Mouse (Mus musculus): ENCODE measurements around the gene Pax6.

The Pax6 gene

DNA sequence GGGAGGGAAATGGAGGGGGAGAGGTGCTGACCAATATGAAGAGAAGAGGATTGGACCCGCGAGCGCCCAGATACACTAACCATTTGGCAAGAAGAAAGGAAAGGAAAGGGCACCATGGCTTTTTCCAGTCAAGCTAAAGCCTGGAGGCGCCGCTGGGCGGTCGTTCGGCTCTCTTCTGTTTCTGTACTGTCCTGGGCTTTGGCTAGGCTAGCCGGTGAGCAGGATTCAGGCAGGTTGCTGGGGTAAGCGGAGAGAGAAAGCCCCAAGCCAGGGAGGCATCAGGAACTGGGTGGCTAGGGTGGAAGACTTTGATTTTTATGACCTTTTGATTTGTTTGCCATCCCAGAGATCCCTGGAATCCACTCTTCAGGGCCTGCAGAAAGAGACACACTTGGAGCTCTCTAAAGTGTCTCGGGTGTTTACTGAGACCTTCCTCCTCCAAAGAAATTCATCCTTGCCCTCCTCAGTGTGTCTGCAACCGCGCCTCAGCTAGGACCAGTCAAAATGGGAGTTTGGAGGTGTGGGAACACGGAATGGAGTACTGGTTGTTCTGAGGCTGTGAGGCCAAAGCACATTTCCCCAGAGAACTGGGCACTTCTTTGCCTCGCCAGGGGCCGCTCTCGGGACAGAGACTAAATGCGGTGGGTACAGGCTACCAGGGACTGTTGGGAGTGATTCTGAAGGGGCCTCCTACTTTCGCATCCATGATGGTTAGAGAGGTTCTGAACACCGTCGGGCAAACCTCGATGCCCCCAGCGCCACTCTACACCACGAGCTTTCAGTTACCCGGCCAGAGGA, 3.3 kb downstream of the Pax6 start:
- DNase-seq (ENCODE audit: low spot score): no peak

DNA sequence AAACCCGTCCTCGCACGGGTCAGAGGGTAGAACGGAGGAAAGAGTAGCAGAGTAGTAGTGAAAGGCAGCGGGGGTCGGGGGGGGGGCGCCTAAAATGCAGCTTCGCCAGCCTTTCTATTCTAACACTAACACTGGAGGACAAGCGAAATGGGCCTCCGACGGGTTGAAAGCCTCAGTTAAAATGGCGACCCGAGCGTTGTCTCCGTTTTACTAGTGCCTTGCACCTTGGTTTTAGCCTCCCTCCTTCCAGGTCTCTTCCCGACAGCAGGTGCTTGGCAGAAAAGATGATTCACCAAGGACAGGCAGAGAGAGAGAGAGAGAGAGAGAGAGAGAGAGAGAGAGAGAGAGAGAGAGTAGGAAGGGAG, 3.9 kb downstream of the Pax6 start:
- DNase-seq (ENCODE audit: low spot score): no peak

DNA sequence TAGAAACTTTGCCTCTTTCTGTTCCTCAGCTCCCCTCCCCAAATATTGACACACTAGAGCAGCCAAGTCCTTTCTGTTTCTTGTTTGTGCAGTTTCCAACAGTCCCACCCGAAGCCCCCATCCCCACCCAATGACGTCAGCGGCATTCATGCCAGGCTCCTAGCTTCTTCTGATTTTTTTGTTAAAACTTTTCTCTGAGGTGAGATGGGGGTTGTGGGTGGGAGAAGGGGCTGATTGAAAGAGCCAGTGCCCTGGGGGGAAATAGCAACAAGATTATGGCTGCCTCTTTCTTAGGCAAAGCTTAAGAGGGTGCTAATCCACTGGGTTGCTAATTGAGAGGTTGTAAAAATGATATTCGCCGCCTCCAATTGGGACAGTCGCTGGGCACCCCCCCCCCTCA, 4.4 kb downstream of the Pax6 start:
- no peak for DNase-seq (ENCODE audit: low spot score)

DNA sequence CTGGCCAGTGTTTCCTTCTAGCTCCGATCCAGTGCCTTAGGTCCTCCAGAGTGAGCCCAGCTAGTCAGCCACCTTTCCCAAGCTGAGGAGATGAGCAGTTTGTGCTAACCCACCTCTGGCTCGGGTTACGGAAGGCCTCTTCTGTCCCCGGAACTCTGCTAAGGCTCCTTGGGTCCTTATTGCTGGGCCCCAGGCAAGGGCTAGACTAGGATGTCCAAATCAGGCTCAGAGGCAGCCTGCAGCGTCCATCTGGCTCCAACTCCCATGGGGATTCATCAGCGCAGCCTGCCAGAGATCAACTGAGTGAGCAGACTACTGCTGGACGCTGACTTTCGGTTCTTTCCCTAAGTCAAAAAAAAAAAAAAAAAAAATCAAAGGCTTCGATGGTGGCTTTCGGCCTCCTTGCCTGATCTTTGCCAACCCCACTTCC, 4.9 kb downstream of the Pax6 start:
- DNase-seq (ENCODE audit: low spot score): no peak

DNA sequence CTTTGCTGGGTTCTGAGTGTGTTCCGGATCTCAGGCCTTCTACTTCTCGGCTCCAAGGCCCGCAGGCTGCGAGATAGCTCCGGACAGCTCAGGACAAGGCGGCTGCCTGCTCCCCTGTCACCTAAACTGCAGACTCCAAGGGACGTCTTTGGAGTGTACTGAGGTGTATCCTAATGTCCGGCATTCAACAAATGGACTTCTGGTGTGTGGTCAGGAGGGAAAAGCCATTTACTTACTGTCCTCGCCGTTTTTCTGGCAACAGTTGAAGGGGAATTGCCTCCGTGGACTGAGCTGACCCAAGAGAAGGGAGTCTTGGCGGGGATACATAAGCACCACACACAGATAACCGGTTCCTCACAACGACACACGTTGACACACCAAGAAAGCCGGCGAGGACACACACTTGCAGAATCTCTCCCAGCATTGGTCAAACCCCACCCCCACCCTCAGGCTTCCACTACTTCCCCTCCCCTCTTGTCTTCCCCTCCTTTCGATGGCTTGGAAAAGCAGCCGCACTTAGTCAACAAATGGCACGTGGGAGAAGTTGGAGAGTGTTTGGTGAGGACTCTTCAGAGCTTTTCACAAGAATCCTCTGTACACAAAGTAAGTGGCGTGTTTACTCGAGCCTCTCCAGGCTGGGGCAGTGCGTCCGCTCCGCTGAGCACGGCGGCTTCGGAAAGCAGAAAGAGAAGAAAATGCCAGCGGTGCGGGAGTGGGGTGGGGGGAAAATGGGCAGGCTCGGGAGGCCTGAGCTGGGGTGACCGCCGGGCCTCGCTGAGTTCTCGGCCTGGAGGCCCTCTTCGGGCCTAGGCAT, 5.6 kb downstream of the Pax6 start:
- DNase-seq (ENCODE audit: low spot score): no peak

DNA sequence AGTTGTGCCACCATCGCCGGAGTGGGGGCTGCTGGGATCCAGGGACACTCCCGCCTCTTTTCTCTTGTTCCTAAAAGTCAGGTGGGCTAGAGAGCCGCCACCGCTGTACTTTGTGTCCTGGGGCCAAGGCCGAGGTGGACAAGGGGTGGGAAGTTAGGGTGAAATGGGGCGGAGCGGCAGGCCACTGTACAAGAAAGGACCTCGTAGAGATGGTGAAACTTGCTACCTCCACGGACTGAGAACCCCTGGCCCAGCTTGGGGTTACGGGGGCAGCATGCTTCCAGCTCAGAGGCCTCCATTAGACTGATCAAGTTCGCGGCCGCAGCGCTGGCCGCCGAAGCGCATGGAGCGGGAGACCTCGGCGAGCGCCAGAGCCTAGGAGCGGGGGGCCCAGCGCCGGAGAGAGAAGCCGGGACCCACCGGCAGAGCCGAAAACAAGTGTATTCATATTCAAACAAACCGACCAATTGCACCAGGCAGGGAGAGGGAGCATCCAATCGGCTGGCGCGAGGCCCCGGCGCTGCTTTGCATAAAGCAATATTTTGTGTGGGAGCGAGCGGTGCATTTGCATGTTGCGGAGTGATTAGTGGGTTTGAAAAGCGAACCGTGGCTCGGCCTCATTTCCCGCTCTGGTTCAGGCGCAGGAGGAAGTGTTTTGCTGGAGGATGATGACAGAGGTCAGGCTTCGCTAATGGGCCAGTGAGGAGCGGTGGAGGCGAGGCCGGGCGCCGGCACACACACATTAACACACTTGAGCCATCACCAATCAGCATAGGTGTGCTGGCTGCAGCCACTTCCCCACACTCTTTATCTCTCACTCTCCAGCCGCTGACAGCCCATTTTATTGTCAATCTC, 6.4 kb downstream of the Pax6 start:
- DNase-seq (ENCODE audit: low spot score): no peak

DNA sequence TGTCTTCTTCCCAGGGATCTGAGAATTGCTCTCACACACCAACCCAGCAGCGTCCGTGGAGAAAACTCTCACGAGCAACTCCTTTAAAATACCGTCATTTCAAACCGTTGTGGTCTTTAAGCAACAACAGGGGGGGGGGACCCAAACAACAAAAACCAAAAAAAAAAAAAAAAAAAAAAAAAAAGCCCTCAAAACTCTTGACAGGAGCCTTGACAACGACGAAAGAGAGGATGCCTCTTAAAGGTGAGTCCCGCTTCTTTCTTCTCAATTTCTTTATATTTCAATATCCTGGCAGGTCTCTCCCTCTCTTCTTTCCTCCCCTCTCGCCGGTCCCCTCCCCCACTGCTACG, 7.0 kb downstream of the Pax6 start:
- DNase-seq (ENCODE audit: low spot score): no peak

DNA sequence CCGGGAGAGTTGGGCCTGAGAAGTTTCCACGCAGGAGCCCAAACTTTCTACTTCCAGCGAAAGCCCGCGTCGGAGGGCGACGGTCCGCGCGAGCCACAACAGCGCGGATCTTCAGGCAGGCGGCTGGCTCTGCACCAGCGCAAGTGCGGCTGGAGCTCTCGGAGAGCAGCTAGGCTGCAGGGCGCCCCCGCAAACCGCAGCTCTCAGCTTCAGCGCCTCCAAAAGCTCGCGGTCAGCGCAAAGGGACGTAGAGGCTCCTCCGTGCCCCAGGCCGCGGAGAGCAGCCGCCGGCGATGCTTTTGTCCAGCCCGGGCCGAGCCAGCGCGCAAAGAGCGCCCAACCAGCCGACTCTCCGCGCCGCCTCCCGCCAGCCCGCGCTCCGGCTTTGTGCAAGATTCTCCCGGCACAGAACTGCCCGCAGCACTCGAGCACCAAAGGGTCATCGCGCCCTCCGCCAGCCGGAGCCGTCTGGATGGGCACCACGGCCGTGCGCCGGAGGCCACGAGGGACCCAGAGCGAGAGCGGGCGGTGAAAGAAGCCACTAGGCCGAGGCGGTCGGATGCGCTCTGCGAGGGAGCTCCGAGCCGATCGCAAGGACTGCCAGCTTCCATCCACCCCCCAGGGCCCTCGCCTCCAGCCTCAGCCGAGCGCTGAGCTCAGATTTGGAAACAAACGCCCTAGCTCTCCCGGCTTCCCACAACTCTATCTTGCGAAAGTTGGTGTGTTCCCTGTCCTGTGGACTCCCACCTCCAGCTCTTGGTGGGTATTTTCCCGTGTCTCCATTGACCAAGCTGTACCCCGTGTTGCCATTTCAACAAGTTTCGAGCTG, 7.6 kb downstream of the Pax6 start:
- DNase-seq (ENCODE audit: low spot score): no peak

DNA sequence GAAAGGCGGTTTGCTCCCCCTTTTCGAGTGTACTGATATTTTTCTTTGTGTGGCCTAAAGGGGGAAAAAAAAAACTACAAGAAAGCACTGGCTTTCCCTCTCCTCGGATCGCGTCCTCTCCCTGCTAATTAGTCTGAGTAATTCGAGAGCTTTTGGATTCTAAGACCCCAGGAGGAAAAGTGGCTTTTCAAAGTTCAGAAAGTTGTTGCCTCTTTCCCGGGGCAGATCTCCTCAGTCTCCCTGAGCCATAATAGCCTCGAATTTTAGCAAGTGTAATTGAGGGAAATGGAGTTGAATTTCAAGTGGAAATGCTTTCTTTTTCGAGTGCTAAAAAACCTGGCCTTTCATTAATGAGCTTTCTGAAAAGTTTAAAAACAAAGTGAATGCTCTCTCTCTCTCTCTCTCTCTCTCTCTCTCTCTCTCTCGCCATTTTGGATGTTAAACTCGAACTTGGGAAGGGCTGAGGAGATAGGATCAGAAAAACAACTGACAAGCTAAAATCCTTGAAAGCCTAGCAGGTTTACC, 8.3 kb downstream of the Pax6 start:
- no peak for DNase-seq (ENCODE audit: low spot score)

DNA sequence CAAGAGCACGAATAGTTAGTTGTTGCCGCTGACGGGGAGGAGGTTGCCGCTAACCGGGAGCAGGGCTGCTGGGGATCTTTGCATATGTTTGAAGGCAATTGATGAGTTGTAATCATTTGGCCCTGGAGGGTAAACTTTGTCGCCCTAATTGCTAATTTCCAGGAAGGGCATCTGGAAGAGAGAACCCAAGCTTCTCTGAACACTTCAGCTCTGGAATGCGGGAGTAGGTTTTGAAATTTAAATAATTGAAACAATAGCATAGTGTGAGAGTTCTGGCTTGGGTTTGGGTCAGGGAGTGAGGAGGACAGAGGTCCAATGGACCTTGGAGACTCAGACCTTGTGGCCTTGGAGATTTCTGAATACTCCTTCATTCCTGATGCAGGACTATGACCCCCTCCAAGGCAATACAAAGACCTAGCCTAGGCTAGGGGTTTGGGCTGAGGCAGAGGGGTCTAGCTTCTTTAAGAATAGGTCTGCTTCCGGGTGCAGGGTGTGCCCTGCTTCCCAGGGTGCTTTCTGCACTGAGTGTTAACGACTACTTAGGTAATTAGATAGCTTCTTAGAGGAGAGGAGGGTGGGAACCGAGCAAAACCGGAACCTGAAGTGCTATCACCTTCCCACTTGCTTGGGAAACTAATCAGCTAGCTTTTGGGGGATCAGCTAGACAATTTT, 8.9 kb downstream of the Pax6 start:
- no peak for DNase-seq (ENCODE audit: low spot score)

DNA sequence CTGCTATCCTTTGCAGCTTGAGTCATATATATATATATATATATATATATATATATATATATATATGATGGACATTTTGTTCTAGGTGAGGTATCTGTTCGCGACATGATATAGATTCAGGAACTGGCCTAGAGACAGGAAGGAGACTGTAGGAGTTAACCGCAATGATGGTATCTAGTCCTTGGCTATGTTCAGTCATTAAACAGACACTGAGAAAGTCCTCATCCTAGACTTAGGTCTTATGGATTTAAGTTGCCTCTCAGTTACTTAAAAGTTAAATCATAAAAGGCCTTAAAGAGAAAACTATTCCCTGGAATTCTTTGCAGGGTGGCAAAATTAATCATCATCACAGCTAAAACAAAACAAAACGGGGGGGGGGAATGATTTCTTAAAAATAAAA, 9.6 kb downstream of the Pax6 start:
- no peak for DNase-seq (ENCODE audit: low spot score)

DNA sequence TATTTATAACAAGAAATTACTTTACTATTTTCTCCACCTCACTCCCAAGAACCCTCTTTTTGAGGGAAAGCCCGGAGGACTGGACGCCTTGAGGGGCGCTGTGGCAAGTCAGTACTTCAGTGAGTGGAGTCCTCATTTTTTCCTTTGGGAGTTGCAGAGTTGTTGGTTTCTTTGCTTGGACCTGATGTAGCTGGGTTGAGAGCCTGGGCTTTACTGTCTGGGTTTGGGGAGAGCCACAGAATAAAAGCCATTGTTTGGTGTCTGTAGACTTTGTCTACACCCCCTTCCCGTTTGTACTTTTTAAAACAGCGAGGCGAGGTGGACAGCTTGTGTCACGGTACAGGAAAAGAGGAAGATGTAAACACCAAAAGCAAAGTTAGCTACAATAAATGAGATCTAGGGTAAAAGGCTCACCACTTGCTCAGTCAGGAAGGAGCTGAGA, 10.2 kb downstream of the Pax6 start:
- DNase-seq (ENCODE audit: low spot score): no peak

DNA sequence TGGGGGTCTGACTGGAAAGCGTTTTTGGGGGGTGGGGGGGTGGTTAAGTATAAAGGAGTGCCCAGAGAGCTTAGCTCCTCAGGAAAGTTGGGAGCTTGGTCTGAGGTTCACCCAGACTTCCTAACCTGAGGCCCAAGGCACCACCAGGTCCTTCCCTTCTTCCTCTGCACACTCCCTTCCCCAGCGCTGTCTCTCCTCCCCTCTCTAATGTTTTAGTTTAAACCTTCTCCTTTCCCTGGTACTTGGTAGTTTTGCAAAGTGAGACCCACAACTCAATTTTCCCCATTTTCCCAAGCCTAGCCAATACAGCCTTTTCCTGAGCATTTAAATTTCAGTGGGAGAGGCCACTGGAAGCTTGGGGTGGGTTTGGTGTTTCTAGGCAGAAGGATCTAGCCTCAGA, 10.6 kb downstream of the Pax6 start:
- no peak for DNase-seq (ENCODE audit: low spot score)

DNA sequence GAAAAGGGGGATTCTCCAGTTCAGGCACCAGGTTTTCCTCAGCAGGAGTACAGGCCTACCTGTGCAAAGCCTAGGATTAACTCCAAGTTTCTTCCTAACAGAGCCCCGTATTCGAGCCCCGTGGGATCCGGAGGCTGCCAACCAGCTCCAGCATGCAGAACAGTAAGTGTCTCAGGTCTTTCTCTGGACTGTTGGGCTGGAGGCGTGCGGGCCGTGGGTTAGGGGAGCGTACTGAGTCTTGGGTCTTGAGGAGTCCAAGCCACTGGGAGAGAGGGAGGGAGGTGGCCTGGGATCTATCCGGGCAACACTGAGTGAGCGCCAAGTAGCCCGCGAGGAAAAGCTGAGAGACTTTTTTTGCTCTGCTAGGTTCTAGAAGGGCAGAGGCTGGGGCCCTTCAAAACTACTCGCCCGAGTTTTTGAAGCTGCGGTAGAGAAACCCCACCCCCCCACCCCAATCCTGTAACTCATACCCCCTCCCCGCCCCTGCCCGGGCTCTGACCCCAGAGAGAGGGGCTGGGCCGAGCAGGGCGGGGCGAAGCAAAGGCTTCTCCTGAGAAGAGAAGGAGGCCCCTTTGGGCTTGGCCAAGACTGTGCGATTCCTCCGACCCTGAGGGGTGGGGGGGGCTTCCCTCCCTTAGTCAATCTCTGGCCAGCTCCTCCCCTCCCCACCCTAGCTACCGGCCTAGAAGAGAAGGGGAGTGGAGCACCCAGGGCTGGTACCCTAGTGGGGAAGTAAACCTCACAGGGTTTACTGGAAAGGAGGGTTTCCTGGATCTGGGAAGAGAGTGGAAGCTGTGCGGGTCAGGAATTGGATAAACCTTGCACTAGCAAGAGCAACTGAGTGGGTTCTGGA, 11.7 kb downstream of the Pax6 start:
- no peak for DNase-seq (ENCODE audit: low spot score)

DNA sequence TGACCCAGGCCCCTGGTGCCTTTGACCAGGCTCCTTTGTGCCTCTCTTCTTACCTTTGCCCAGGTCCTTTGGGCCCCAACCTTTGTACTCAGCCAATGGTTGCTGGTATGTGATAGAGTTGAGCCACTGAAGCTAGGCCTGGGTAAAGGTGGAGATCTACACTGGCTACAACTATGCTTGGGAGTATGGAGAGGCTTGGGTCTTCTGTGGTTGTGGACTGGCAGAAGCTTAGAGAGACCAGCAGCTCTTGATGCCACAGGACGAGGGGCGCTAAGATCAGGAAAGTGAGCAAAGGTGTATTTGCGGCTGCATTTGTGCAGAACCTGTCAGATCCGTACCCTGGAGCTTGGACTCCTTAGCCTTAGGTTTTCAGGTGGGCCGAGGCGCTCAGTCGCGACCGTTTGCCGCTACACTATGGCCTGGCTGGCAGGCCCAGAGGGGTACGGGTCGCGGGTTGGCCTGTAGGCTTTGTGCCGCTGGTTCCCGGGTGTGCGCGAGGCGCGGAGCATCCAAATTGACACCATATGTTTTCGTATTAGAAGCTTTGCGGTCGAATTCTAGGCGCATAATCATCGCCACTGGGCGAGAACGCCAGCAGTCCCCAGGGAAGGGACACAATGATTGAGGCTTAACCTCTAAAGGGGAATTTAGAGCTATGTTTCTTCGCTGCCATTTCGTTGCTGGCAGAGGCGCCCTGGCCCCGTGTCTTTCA, 12.5 kb downstream of the Pax6 start:
- no peak for DNase-seq (ENCODE audit: low spot score)

DNA sequence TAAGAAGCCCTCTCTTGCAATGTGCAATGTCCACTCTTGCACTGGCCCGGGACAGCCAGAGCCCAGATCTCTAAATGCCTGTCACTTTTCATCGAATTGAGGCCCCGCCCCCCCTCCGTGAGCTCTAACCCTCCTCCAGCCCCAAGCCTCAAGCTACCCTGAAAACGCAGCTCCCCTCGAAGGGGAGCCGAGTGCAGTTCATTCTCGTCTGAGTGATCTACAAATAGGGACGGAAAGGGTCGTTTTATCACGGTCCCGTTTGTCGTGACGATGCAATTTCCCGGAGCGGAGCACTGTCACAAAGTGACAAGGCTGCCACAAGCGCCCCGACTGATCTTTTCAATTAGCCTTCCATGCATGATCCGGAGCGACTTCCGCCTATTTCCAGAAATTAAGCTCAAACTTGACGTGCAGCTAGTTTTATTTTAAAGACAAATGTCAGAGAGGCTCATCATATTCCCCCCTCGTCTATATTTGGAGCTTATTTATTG, 13.4 kb downstream of the Pax6 start:
- no peak for DNase-seq (ENCODE audit: low spot score)

DNA sequence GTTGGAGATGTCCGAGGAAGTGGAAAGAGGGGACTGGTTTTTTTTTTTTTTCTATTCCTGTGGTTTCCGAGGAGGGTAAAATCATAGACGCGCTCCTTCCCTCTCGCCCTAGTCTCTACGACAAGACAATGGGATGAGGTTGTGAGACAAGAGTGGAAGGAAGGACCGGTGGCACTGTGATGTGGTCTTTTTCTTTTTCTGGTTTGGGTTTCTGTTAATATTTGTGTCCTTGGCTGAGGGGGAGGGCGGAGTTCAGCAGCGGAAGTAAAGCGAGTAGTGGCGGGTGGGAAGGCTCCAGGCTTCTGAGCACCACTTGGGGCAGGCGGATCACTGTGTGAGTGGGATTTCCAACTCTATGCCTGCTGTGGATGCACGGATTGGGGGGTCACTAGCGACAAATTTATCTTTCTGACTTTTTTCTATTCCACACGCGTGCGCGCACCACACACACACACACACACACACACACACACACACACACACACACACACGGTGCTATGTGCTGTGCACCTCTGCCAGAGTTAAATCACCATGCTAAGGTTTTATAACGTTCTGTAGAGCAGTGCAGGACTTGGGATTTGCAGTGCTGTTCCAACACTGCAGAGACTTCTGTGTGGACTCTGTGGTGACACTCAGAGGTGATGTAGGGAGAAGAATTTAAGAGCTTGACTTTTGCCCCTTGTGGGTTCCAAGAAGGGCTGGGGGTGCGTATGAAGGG, 14.1 kb downstream of the Pax6 start:
- DNase-seq (ENCODE audit: low spot score): no peak

DNA sequence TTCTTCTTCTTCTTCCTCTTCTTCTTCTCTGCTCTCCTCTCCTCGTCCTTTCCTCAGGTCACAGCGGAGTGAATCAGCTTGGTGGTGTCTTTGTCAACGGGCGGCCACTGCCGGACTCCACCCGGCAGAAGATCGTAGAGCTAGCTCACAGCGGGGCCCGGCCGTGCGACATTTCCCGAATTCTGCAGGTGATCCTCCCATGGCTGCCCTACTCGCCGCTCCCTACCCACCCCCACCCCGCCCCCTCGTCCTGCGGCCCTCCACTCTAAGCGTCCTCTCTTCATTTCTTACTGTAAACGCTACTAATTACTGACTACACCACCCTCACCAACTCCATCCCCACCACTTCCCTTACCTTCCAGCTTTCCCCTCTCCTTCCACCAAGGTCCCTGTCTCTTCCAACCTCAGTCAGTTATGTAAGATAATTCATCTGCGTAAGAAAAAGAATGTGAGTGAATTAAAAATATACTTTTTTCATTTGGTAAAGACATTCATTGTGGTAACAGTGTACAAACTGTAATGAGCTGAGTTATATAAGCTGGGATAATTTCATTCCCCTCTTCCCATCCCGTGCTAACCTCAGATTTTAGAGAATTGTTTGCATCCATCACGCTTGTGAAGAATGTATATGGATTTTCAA, 15.2 kb downstream of the Pax6 start:
- no peak for DNase-seq (ENCODE audit: low spot score)

Measured in urinary bladder, postnatal 25 days (tissue).